Mouse (Mus musculus): Measurements from ENCODE around the gene Lrrc9.

Gene Lrrc9

GRCm38 (mm10) chr12:72461894-72462530 lies 20.3 kb downstream of the Lrrc9 start:
- in situ Hi-C loops (cut with MboI; ENCODE audit: low pct_unique_long_range_greater_than_20kb in 1 of 2, low sequenced_read_pairs in 2 of 2, unreplicated experiment in 1 of 2), result loop anchor here (5.0 to 10.0 kb wide), 2 partner anchors 190 to 233 kb away; no protein-coding TSS in a partner anchor

GRCm38 (mm10) chr12:72465826-72466501 lies 24.3 kb downstream of the Lrrc9 start:
- in situ Hi-C loops (cut with MboI; ENCODE audit: low pct_unique_long_range_greater_than_20kb in 1 of 2, low sequenced_read_pairs in 2 of 2, unreplicated experiment in 1 of 2), result loop anchor here in 1 of 2 experiments (10.0 kb wide), 1 partner anchor 229 kb away; no protein-coding TSS in a partner anchor

- in situ Hi-C loops (cut with MboI; ENCODE audit: low pct_unique_long_range_greater_than_20kb in 1 of 2, low sequenced_read_pairs in 2 of 2, unreplicated experiment in 1 of 2), result loop anchor here in 1 of 2 experiments (10.0 kb wide), 1 partner anchor 228 kb away; no protein-coding TSS in a partner anchor
Observed at GRCm38 (mm10) chr12:72467269-72467668, 25.6 kb downstream of the Lrrc9 start.

- in situ Hi-C loops (cut with MboI; ENCODE audit: low pct_unique_long_range_greater_than_20kb in 1 of 2, low sequenced_read_pairs in 2 of 2, unreplicated experiment in 1 of 2), result loop anchor here in 1 of 2 experiments (10.0 kb wide), 1 partner anchor 227 kb away; no protein-coding TSS in a partner anchor
Observed at GRCm38 (mm10) chr12:72467789-72468188, 26.1 kb downstream of the Lrrc9 start.

- in situ Hi-C loops (cut with MboI; ENCODE audit: low pct_unique_long_range_greater_than_20kb in 1 of 2, low sequenced_read_pairs in 2 of 2, unreplicated experiment in 1 of 2), result no loop called here
Observed at GRCm38 (mm10) chr12:72476773-72477450, 35.2 kb downstream of the Lrrc9 start.

- in situ Hi-C loops (cut with MboI; ENCODE audit: low pct_unique_long_range_greater_than_20kb in 1 of 2, low sequenced_read_pairs in 2 of 2, unreplicated experiment in 1 of 2), result no loop called here
Observed at GRCm38 (mm10) chr12:72482226-72482625, 40.6 kb downstream of the Lrrc9 start.

- in situ Hi-C loops (cut with MboI; ENCODE audit: low pct_unique_long_range_greater_than_20kb in 1 of 2, low sequenced_read_pairs in 2 of 2, unreplicated experiment in 1 of 2), result no loop called here
Observed at GRCm38 (mm10) chr12:72484872-72485271, 43.2 kb downstream of the Lrrc9 start.

- in situ Hi-C loops (cut with MboI; ENCODE audit: low pct_unique_long_range_greater_than_20kb in 1 of 2, low sequenced_read_pairs in 2 of 2, unreplicated experiment in 1 of 2), result no loop called here
Observed at GRCm38 (mm10) chr12:72487498-72487897, 45.8 kb downstream of the Lrrc9 start.

- in situ Hi-C loops (cut with MboI; ENCODE audit: low pct_unique_long_range_greater_than_20kb in 1 of 2, low sequenced_read_pairs in 2 of 2, unreplicated experiment in 1 of 2), result no loop called here
Observed at GRCm38 (mm10) chr12:72489995-72490394, 48.3 kb downstream of the Lrrc9 start.

GRCm38 (mm10) chr12:72491063-72491719 lies 49.5 kb downstream of the Lrrc9 start:
- in situ Hi-C loops (cut with MboI; ENCODE audit: low pct_unique_long_range_greater_than_20kb in 1 of 2, low sequenced_read_pairs in 2 of 2, unreplicated experiment in 1 of 2), result no loop called here

GRCm38 (mm10) chr12:72496866-72497600 lies 55.4 kb downstream of the Lrrc9 start:
- in situ Hi-C loops (cut with MboI; ENCODE audit: low pct_unique_long_range_greater_than_20kb in 1 of 2, low sequenced_read_pairs in 2 of 2, unreplicated experiment in 1 of 2), result no loop called here

GRCm38 (mm10) chr12:72509606-72510005 lies 67.9 kb downstream of the Lrrc9 start:
- in situ Hi-C loops (cut with MboI; ENCODE audit: low pct_unique_long_range_greater_than_20kb in 1 of 2, low sequenced_read_pairs in 2 of 2, unreplicated experiment in 1 of 2), result loop anchor here (10.0 to 25.0 kb wide), 3 partner anchors 185 to 478 kb away; no protein-coding TSS in a partner anchor

- in situ Hi-C loops (cut with MboI; ENCODE audit: low pct_unique_long_range_greater_than_20kb in 1 of 2, low sequenced_read_pairs in 2 of 2, unreplicated experiment in 1 of 2), result loop anchor here (10.0 to 25.0 kb wide), 3 partner anchors 179 to 472 kb away; no protein-coding TSS in a partner anchor
Observed at GRCm38 (mm10) chr12:72515446-72515845, 73.8 kb downstream of the Lrrc9 start.

- in situ Hi-C loops (cut with MboI; ENCODE audit: low pct_unique_long_range_greater_than_20kb in 1 of 2, low sequenced_read_pairs in 2 of 2, unreplicated experiment in 1 of 2), result loop anchor here (10.0 to 25.0 kb wide), 3 partner anchors 177 to 469 kb away; no protein-coding TSS in a partner anchor
Observed at GRCm38 (mm10) chr12:72518114-72518728, 76.6 kb downstream of the Lrrc9 start.

- in situ Hi-C loops (cut with MboI; ENCODE audit: low pct_unique_long_range_greater_than_20kb in 1 of 2, low sequenced_read_pairs in 2 of 2, unreplicated experiment in 1 of 2), result loop anchor here (10.0 to 25.0 kb wide), 3 partner anchors 175 to 468 kb away; no protein-coding TSS in a partner anchor
Observed at GRCm38 (mm10) chr12:72519352-72519751, 77.7 kb downstream of the Lrrc9 start.

GRCm38 (mm10) chr12:72519855-72520254 lies 78.2 kb downstream of the Lrrc9 start:
- in situ Hi-C loops (cut with MboI; ENCODE audit: low pct_unique_long_range_greater_than_20kb in 1 of 2, low sequenced_read_pairs in 2 of 2, unreplicated experiment in 1 of 2), result loop anchor here (10.0 to 25.0 kb wide), 3 partner anchors 175 to 467 kb away; no protein-coding TSS in a partner anchor

GRCm38 (mm10) chr12:72520645-72521044 lies 79.0 kb downstream of the Lrrc9 start:
- in situ Hi-C loops (cut with MboI; ENCODE audit: low pct_unique_long_range_greater_than_20kb in 1 of 2, low sequenced_read_pairs in 2 of 2, unreplicated experiment in 1 of 2), result loop anchor here (25.0 kb wide), 2 partner anchors 317 to 467 kb away; no protein-coding TSS in a partner anchor

All from mouse embryonic stem cell (cell line).